Mouse (Mus musculus) forebrain, embryonic 10.5 days (tissue): Measurements from ENCODE around the gene Kirrel3. TPM values are rescaled to one million over a fixed set of nuclear protein-coding genes. Genes with fewer than 3 reads are reported as not detected.

Experiments used
- DNase-seq: peaks from one replicate; pipeline ENCODE4 v3.0.0-alpha.2; 2017; ENCODE audit warnings: low spot score; ENCODE audit errors: extremely low spot score
- H3K27ac ChIP-seq: fragments of 300-500 bp; sonication (generic); 2 replicates; pipeline ENCODE4 v1.5.1; 2016; ENCODE audit warnings: mild to moderate bottlenecking
- H3K27me3 ChIP-seq: fragments of 300-500 bp; sonication (generic); 2 replicates; pipeline ENCODE4 v1.6.1; 2016; ENCODE audit warnings: mild to moderate bottlenecking; ENCODE audit not compliant: poor library complexity, severe bottlenecking
- H3K36me3 ChIP-seq: fragments of 300-500 bp; sonication (generic); replicated peaks from 2 replicates; pipeline ENCODE4 v1.6.1; 2016; ENCODE audit warnings: mild to moderate bottlenecking, moderate library complexity
- H3K4me1 ChIP-seq: fragments of 300-500 bp; sonication (generic); 2 replicates; pipeline ENCODE4 v1.6.1; 2016
- H3K4me3 ChIP-seq: fragments of 300-500 bp; sonication (generic); 2 replicates; pipeline ENCODE4 v1.5.1; 2016; ENCODE audit warnings: mild to moderate bottlenecking, moderate library complexity
- H3K9me3 ChIP-seq: fragments of 300-500 bp; sonication (generic); 2 replicates; pipeline ENCODE4 v1.6.1; 2016; ENCODE audit warnings: mild to moderate bottlenecking, moderate library complexity
- WGBS: fragments of 180-500 bp; shearing (Covaris S2); methylation state at CpG from one replicate; pipeline ENCODE4 v1.1.7; 2016; 5-methylcytosine and 5-hydroxymethylcytosine counted together
- polyA plus RNA-seq: library from polyadenylated mRNA; unstranded; fragments of >200 nt; fragmentation: Nextera tagmentation; extraction: Ambion mirVana; gene quantifications from 2 replicates; pipeline ENCODE4 v1.2.1, GENCODE M21; 2016

The Kirrel3 gene
- polyA plus RNA-seq, 1 experiment from 2014 or later, result 3.0 TPM

GRCm38 (mm10) chr9:35017563-35017962 lies 531.9 kb downstream of the Kirrel3 start:
- DNase-seq, result no peak
- Histone ChIP-seq H3K36me3 (no peaks in the 10 kb centered on the region), H3K27me3 (peaks cover 35% of the 10 kb centered on the region), H3K4me3 (no peak overlapping the region), H3K27ac (no peak overlapping the region), H3K4me1 (peaks cover 13% of the 10 kb centered on the region), H3K9me3 (no peaks in the 10 kb centered on the region)
- 54% methylated on average over 13 of the region's 13 CpGs for WGBS

GRCm38 (mm10) chr9:35018056-35018455 lies 532.4 kb downstream of the Kirrel3 start:
- H3K4me3 ChIP-seq, result no peak overlapping the region
- H3K36me3 ChIP-seq, result no peaks in the 10 kb centered on the region
- 70% methylated on average over 5 of the region's 5 CpGs for WGBS
- no peak for DNase-seq
- no peak overlapping the region for H3K27ac ChIP-seq
- H3K4me1 ChIP-seq, result peaks cover 13% of the 10 kb centered on the region
- no peaks in the 10 kb centered on the region for H3K9me3 ChIP-seq
- H3K27me3 ChIP-seq, result peaks cover 35% of the 10 kb centered on the region

GRCm38 (mm10) chr9:35019372-35019771 lies 533.7 kb downstream of the Kirrel3 start:
- H3K9me3 ChIP-seq, result no peaks in the 10 kb centered on the region
- H3K4me3 ChIP-seq, result no peak overlapping the region
- H3K27me3 ChIP-seq, result peaks cover 45% of the 10 kb centered on the region
- WGBS, result 19% methylated on average over 3 of the region's 3 CpGs
- no peak overlapping the region for H3K27ac ChIP-seq
- DNase-seq, result peak; percentile 30
- peaks cover 15% of the 10 kb centered on the region for H3K4me1 ChIP-seq
- H3K36me3 ChIP-seq, result no peaks in the 10 kb centered on the region

GRCm38 (mm10) chr9:35020015-35020653 lies 534.4 kb downstream of the Kirrel3 start:
- Histone ChIP-seq H3K27me3 (peaks cover 53% of the 10 kb centered on the region), H3K27ac (no peak overlapping the region), H3K4me3 (no peak overlapping the region), H3K9me3 (no peaks in the 10 kb centered on the region), H3K36me3 (no peaks in the 10 kb centered on the region), H3K4me1 (peaks cover 22% of the 10 kb centered on the region)
- no peak for DNase-seq
- WGBS, result 63% methylated on average over 11 of the region's 11 CpGs

- DNase-seq, result no peak
- H3K9me3 ChIP-seq, result no peaks in the 10 kb centered on the region
- no peak overlapping the region for H3K27ac ChIP-seq
- H3K36me3 ChIP-seq, result no peaks in the 10 kb centered on the region
- 85% methylated on average over 1 of the region's 1 CpGs for WGBS
- no peak overlapping the region for H3K4me3 ChIP-seq
- peaks cover 57% of the 10 kb centered on the region for H3K27me3 ChIP-seq
- H3K4me1 ChIP-seq, result peaks cover 33% of the 10 kb centered on the region
Observed at GRCm38 (mm10) chr9:35021744-35022143, 536.0 kb downstream of the Kirrel3 start.

DNA sequence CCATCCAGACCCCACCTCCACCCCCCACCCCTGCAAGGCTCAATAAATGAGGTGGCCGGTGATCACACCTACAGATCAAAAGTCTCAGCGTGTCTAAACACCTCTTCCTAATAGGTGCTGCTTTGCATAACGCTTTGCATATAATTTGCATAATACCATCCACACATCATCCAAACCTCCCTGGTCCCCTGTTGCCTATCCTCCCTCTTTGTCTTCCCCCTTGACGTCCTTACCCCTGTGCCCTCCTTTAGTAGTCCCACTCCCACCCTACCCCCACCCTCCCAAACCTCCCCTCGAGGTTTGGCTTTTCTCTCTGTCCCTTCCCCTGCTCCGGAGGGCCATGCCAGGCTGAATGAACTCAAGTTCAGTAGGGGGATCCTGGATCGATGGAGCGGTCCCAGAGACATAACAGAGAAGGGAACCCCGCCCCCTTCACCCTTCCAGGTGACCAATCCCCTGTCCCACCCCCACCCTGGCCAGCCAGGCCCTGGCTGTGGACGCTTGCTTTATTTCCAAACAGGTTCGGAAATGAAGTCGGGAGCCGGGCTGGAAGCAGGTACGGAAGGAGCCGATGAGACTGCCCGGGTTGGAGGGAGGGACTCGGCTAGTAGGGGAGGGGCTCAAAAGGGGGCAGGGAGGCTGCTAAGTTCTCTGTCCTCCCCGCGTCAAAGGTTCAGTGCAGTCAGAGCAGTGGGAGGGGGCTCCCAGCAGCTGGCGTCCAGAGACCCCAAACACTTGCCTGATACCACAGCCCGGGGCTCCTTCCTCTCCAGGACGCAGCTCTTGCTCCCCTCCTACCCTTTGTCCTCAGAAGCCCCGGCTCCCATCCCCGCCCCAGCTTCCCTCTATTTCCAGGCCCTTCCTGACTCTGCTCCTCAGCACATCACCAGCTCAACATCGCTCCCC lies 539.1 kb downstream of the Kirrel3 start:
- Histone ChIP-seq H3K27ac (peak overlapping the region; percentile 68), H3K27me3 (peaks cover 37% of the 10 kb centered on the region)

DNA sequence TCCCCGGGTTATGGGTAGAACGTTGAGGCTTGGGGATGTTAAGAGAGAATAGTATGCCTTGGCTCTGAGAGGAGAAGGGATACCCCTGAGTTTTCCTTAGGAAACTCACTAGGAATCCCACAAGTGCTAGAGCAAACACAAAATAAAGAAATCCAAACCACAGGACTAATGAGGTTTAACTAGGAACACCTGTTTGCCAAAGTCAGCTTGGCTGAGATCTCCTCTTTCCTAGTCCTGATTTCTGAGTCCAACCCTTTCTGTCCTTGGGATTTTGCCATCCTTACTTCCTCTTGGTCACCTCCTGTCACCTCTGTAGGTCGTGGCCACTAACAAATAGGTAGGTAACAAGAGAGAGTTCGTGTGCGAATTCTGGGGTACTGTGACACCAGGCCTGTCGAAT lies 540.6 kb downstream of the Kirrel3 start:
- no peaks in the 10 kb centered on the region for H3K9me3 ChIP-seq
- no peak for DNase-seq
- WGBS, result 69% methylated on average over 6 of the region's 6 CpGs
- H3K27me3 ChIP-seq, result peaks cover 33% of the 10 kb centered on the region
- no peak overlapping the region for H3K27ac ChIP-seq
- H3K4me1 ChIP-seq, result peaks cover 20% of the 10 kb centered on the region
- H3K4me3 ChIP-seq, result no peak overlapping the region
- H3K36me3 ChIP-seq, result no peaks in the 10 kb centered on the region

More for the DNA sequence above, 539.1 kb downstream of the Kirrel3 start:
- H3K4me3 ChIP-seq, result peak overlapping the region; percentile 52
- 2% methylated on average over 25 of the region's 25 CpGs for WGBS
- H3K4me1 ChIP-seq, result peaks cover 20% of the 10 kb centered on the region
- no peaks in the 10 kb centered on the region for H3K36me3 ChIP-seq
- no peaks in the 10 kb centered on the region for H3K9me3 ChIP-seq
- peak; percentile 23 for DNase-seq

GRCm38 (mm10) chr9:35026897-35027311 lies 541.2 kb downstream of the Kirrel3 start:
- DNase-seq, result no peak
- no peak overlapping the region for H3K4me3 ChIP-seq
- WGBS, result 68% methylated on average over 6 of the region's 6 CpGs
- no peaks in the 10 kb centered on the region for H3K9me3 ChIP-seq
- H3K27ac ChIP-seq, result no peak overlapping the region
- no peaks in the 10 kb centered on the region for H3K36me3 ChIP-seq
- peaks cover 25% of the 10 kb centered on the region for H3K4me1 ChIP-seq
- H3K27me3 ChIP-seq, result peaks cover 33% of the 10 kb centered on the region

GRCm38 (mm10) chr9:35027382-35027997 lies 541.8 kb downstream of the Kirrel3 start:
- no peak for DNase-seq
- Histone ChIP-seq H3K4me1 (peaks cover 31% of the 10 kb centered on the region), H3K27me3 (peaks cover 33% of the 10 kb centered on the region), H3K4me3 (no peak overlapping the region), H3K9me3 (no peaks in the 10 kb centered on the region), H3K27ac (no peak overlapping the region), H3K36me3 (no peaks in the 10 kb centered on the region)
- 91% methylated on average over 6 of the region's 6 CpGs for WGBS

- no peak for DNase-seq
- Histone ChIP-seq H3K27ac (no peak overlapping the region), H3K36me3 (no peaks in the 10 kb centered on the region), H3K4me3 (no peak overlapping the region), H3K27me3 (peaks cover 8% of the 10 kb centered on the region), H3K9me3 (no peaks in the 10 kb centered on the region), H3K4me1 (peaks cover 25% of the 10 kb centered on the region)
- WGBS, result 88% methylated on average over 5 of the region's 5 CpGs
Observed at GRCm38 (mm10) chr9:35030823-35031222, 545.1 kb downstream of the Kirrel3 start.

DNA sequence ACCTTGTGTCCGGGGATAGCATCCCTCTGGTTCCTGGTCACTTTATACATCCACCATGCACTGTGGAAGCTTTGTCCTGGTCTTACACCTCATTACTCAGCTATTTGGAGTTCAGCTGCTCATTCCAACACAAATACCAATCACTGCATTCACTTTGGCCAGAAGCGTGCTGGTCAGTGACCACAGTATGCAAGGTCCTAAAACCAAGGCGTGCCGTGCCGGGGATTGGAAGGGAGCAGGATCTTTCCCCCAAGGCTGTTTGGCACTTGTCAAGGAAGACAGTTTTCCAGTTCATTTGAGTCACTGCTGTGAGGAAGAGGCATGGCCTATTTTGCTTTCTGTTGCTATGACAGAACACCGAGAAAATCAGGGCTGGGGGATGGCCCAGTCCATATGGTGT lies 546.8 kb downstream of the Kirrel3 start:
- Histone ChIP-seq H3K27me3 (0 out of 2 replicates have a peak, but pooled peaks cover under 1% of the 10 kb centered on the region), H3K9me3 (no peaks in the 10 kb centered on the region), H3K4me1 (peaks cover 21% of the 10 kb centered on the region), H3K4me3 (no peak overlapping the region), H3K27ac (no peak overlapping the region), H3K36me3 (no peaks in the 10 kb centered on the region)
- no peak for DNase-seq
- 65% methylated on average over 6 of the region's 6 CpGs for WGBS

DNA sequence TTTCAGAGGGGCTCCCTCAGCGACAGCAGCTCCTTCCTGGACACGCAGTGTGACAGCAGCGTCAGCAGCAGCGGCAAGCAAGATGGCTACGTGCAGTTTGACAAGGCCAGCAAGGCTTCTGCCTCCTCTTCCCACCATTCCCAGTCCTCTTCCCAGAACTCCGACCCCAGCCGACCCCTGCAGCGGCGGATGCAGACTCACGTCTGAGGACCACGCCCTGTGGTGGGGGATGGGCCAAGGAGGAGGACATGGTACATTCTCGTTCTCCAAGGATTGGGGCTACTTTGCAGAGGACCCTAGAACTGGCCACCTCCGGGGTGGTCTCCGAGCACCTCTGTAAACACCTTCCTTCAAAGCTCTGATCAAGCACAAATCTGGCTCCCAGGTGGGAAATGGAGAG lies 549.4 kb downstream of the Kirrel3 start:
- H3K36me3 ChIP-seq, result no peaks in the 10 kb centered on the region
- DNase-seq, result no peak
- H3K4me3 ChIP-seq, result no peak overlapping the region
- WGBS, result 61% methylated on average over 14 of the region's 14 CpGs
- no peaks in the 10 kb centered on the region for H3K27me3 ChIP-seq
- H3K4me1 ChIP-seq, result peaks cover 25% of the 10 kb centered on the region
- no peaks in the 10 kb centered on the region for H3K9me3 ChIP-seq
- H3K27ac ChIP-seq, result no peak overlapping the region
